10 mouse cellular contexts compared by ENCODE assay signal in genomic region chr12:70713499-70714280, GRCm38 (mm10).
DNase-seq lines count a peak whose midpoint lies in the region; ATAC-seq and TF ChIP-seq lines count a peak whose summit lies in the region.
"Had no signal": no experiment of that assay in that cellular context is flagged by ENCODE, and none has a peak within 500 bp of the region (broad histone marks: within the 10 kb centered on the region; RNA-seq: fewer than 3 reads in every experiment).

No protein-coding gene starts in this region.

- H3K4me3 ChIP-seq in left cerebral cortex, adult 2 months = no peak overlapping the region
- H3K4me3 ChIP-seq in CH12.LX (replicated peaks in 1 of 3; ENCODE audit: low read depth in 2 of 3, low read length in 2 of 3, poor library complexity in 1 of 3) = no peak overlapping the region
- H3K4me3 ChIP-seq in hindbrain, embryonic 13.5 days = no peak overlapping the region
- H3K4me3 ChIP-seq: hindbrain, embryonic 15.5 days had no signal

- 74% methylated on average over 18 of the region's 18 CpGs for WGBS in hindbrain, embryonic 13.5 days

- intact Hi-C loops in left cerebral cortex, adult 2 months (cut with DNase I) = loop anchor here (1.0 to 5.0 kb wide), 6 partner anchors 17 to 166 kb away; partner anchors contain the start of gene Frmd6
- intact Hi-C loops in left cerebral cortex, postnatal 10 days (cut with DNase I) = loop anchor here (5.0 to 10.0 kb wide), 2 partner anchors 114 to 191 kb away; partner anchors contain the start of gene Frmd6

- peak; percentile 10; the same call in 1 of the 2 replicates for TF ChIP-seq EP300 in CH12.LX (IDR thresholded peaks at IDR 0.05; ENCODE audit: low read length)

- no peaks in the 10 kb centered on the region for H3K36me3 ChIP-seq in CH12.LX (replicated peaks in 1 of 2; ENCODE audit: control insufficient read depth in 1 of 2, insufficient read depth in 1 of 2, low read length in 1 of 2)
- no peaks in the 10 kb centered on the region for H3K36me3 ChIP-seq in hindbrain, embryonic 13.5 days
- H3K36me3 ChIP-seq: hindbrain, embryonic 15.5 days had no signal

- peak; percentile 87 for ATAC-seq in megakaryocyte, adult 5-6 weeks (ENCODE audit: poor library complexity, severe bottlenecking)
- ATAC-seq in hindbrain, embryonic 13.5 days (ENCODE audit: low FRiP score) = no peak
- no peak for ATAC-seq in cerebellum, adult (ENCODE audit: insufficient number of reproducible peaks, low FRiP score, low TSS enrichment)

- TF ChIP-seq POLR2A in CH12.LX (IDR thresholded peaks at IDR 0.05; ENCODE audit: low read depth, low read length) = no peak

- H3K27me3 ChIP-seq in CH12.LX (replicated peaks) = no peaks in the 10 kb centered on the region
- no peaks in the 10 kb centered on the region for H3K27me3 ChIP-seq in hindbrain, embryonic 13.5 days
- H3K27me3 ChIP-seq: hindbrain, embryonic 15.5 days had no signal

- no peak overlapping the region for H3K9ac ChIP-seq in CH12.LX (ENCODE audit: insufficient read depth, low read depth)
- no peak overlapping the region for H3K9ac ChIP-seq in hindbrain, embryonic 13.5 days
- H3K9ac ChIP-seq: hindbrain, embryonic 15.5 days had no signal

- peaks cover 10 to 29% of the 10 kb centered on the region in 2 experiments for H3K4me1 ChIP-seq in CH12.LX (ENCODE audit: control insufficient read depth in 1 of 2, insufficient read depth in 2 of 2)
- 0 out of 2 replicates have a peak, but pooled peaks cover 6% of the 10 kb centered on the region for H3K4me1 ChIP-seq in hindbrain, embryonic 13.5 days (replicated peaks)
- H3K4me1 ChIP-seq: hindbrain, embryonic 15.5 days had no signal

- no peak for TF ChIP-seq CTCF in left cerebral cortex, adult 2 months (IDR thresholded peaks at IDR 0.05)
- TF ChIP-seq CTCF in CH12.LX (conservative IDR thresholded peaks at IDR 0.05 in 1 of 2, IDR thresholded peaks at IDR 0.05 in 1 of 2; ENCODE audit: low read depth in 2 of 2, low read length in 2 of 2) = no peak

- dilution Hi-C loops in CH12.LX (cut with MboI; ENCODE audit: extremely low pct_ligation_motif_present, extremely low pct_unique_long_range_greater_than_20kb, low sequenced_read_pairs) = no loop called here

- peak overlapping the region; percentile 56 for H3K4me2 ChIP-seq in CH12.LX (ENCODE audit: insufficient read depth, low read depth, poor library complexity, severe bottlenecking)
- H3K4me2 ChIP-seq in hindbrain, embryonic 13.5 days = no peak overlapping the region
- H3K4me2 ChIP-seq: hindbrain, embryonic 15.5 days had no signal

- peaks cover 3% of the 10 kb centered on the region for H3K9me3 ChIP-seq in CH12.LX (replicated peaks; ENCODE audit: low read length)
- no peaks in the 10 kb centered on the region for H3K9me3 ChIP-seq in hindbrain, embryonic 13.5 days
- H3K9me3 ChIP-seq: hindbrain, embryonic 15.5 days had no signal

- DNase-seq in left cerebral cortex, adult 2 months (ENCODE audit: extremely low spot score in 1 of 2, low spot score in 2 of 2) = peak; percentile 29 to 49
- no peak for DNase-seq in left cerebral cortex, postnatal 10 days (ENCODE audit: extremely low spot score in 1 of 2, low spot score in 2 of 2)
- peak; percentile 51 for DNase-seq in CH12.LX (ENCODE audit: extremely low read depth)
- peak; percentile 64 for DNase-seq in adrenal gland, postnatal 14 days
- no peak for DNase-seq in urinary bladder, postnatal 10 days (ENCODE audit: low spot score)
- DNase-seq: lung, postnatal 14 days had no signal

- no peaks in the 10 kb centered on the region for H3K79me2 ChIP-seq in CH12.LX (replicated peaks; ENCODE audit: control insufficient read depth, extremely low read depth, insufficient read depth, poor library complexity, severe bottlenecking)

- TF ChIP-seq RAD21 in CH12.LX (IDR thresholded peaks at IDR 0.05; ENCODE audit: low read depth, low read length) = no peak

- H3K27ac ChIP-seq in left cerebral cortex, adult 2 months = peak overlapping the region; percentile 94
- H3K27ac ChIP-seq in CH12.LX (ENCODE audit: insufficient read depth, low read depth) = no peak overlapping the region
- no peak overlapping the region for H3K27ac ChIP-seq in hindbrain, embryonic 13.5 days
- H3K27ac ChIP-seq: hindbrain, embryonic 15.5 days had no signal

- in situ Hi-C loops in CH12.LX (cut with MboI; ENCODE audit: low pct_ligation_motif_present, low pct_unique_long_range_greater_than_20kb, low sequenced_read_pairs) = no loop called here

TF ChIP-seq in CH12.LX, 34 proteins besides CTCF, POLR2A, EP300 and RAD21:
- TF ChIP-seq ZMIZ1 (IDR thresholded peaks at IDR 0.05; ENCODE audit: low read depth, low read length) (no peak), USF2 (conservative IDR thresholded peaks at IDR 0.05; ENCODE audit: low read depth, low read length) (no peak), TCF12 (IDR thresholded peaks at IDR 0.05; ENCODE audit: low read depth, low read length) (no peak), NRF1 (IDR thresholded peaks at IDR 0.05; ENCODE audit: low read depth, low read length) (no peak), CHD2 (IDR thresholded peaks at IDR 0.05; ENCODE audit: low read length) (no peak), ZC3H11A (IDR thresholded peaks at IDR 0.05; ENCODE audit: low read depth, low read length) (no peak), IRF4 (IDR thresholded peaks at IDR 0.05; ENCODE audit: low read depth, low read length) (no peak), USF1 (IDR thresholded peaks at IDR 0.05; ENCODE audit: low read depth, low read length) (no peak), ETS1 (conservative IDR thresholded peaks at IDR 0.05; ENCODE audit: low read depth, low read length) (no peak), PAX5 (IDR thresholded peaks at IDR 0.05; ENCODE audit: low read length) (no peak), JUN (IDR thresholded peaks at IDR 0.05; ENCODE audit: insufficient read depth, low read depth, low read length) (no peak), ZKSCAN1 (IDR thresholded peaks at IDR 0.05; ENCODE audit: borderline replicate concordance, low read depth, low read length) (no peak), CHD1 (IDR thresholded peaks at IDR 0.05; ENCODE audit: low read depth, low read length) (no peak), MEF2A (IDR thresholded peaks at IDR 0.05; ENCODE audit: borderline replicate concordance, low read depth, low read length) (no peak), KAT2A (IDR thresholded peaks at IDR 0.05; ENCODE audit: insufficient replicate concordance, low read length) (no peak), UBTF (IDR thresholded peaks at IDR 0.05; ENCODE audit: low read depth, low read length) (no peak), NELFE (IDR thresholded peaks at IDR 0.05; ENCODE audit: low read depth, low read length) (0 out of 2 replicates have a peak, but pooled peaks have one; percentile 3), TBP (conservative IDR thresholded peaks at IDR 0.05; ENCODE audit: low read depth, low read length) (no peak), SMC3 (IDR thresholded peaks at IDR 0.05; ENCODE audit: low read depth, low read length) (no peak), ZNF384 (IDR thresholded peaks at IDR 0.05; ENCODE audit: low read depth, low read length) (no peak), MAZ (IDR thresholded peaks at IDR 0.05; ENCODE audit: low read depth, low read length) (no peak), RCOR1 (conservative IDR thresholded peaks at IDR 0.05; ENCODE audit: low read depth, low read length) (no peak), MAX (IDR thresholded peaks at IDR 0.05; ENCODE audit: low read length) (peak; percentile 92), E2F4 (IDR thresholded peaks at IDR 0.05; ENCODE audit: insufficient replicate concordance, low read depth, low read length) (no peak), MAFK (IDR thresholded peaks at IDR 0.05; ENCODE audit: insufficient replicate concordance, low read length) (peak; percentile 39; the same call in 1 of the 2 replicates), ELF1 (IDR thresholded peaks at IDR 0.05; ENCODE audit: low read depth, low read length) (0 out of 2 replicates have a peak, but pooled peaks have one; percentile 11), SIN3A (IDR thresholded peaks at IDR 0.05; ENCODE audit: low read length) (no peak), MXI1 (IDR thresholded peaks at IDR 0.05; ENCODE audit: low read depth, low read length) (peak; percentile 76), HCFC1 (IDR thresholded peaks at IDR 0.05; ENCODE audit: low read depth, low read length) (no peak), MYC (IDR thresholded peaks at IDR 0.05; ENCODE audit: low read depth, low read length) (peak; percentile 94), JUND (conservative IDR thresholded peaks at IDR 0.05; ENCODE audit: low read depth, low read length) (no peak; the same call in 1 of the 2 replicates), POLR2AphosphoS2 (IDR thresholded peaks at IDR 0.05; ENCODE audit: low read depth, low read length) (no peak), BHLHE40 (IDR thresholded peaks at IDR 0.05; ENCODE audit: low read depth, low read length) (peak; percentile 57), GABPA (IDR thresholded peaks at IDR 0.05; ENCODE audit: insufficient replicate concordance, low read depth, low read length) (no peak)
TF ChIP-seq in CH12.LX: peak in this region for 7.

Comparison
In these comparisons a context has a peak if more than half of its experiments do, and no peak if none do; other contexts are left out.
1. DNase-seq: peak in left cerebral cortex, adult 2 months (2 of 2), CH12.LX (single experiment) and adrenal gland, postnatal 14 days (single experiment); none in left cerebral cortex, postnatal 10 days (0 of 2) and urinary bladder, postnatal 10 days (single experiment).